Mouse (Mus musculus): ENCODE data around the gene Cygb. TPM values are rescaled to one million over a fixed set of nuclear protein-coding genes. Genes with fewer than 3 reads are reported as not detected.

The Cygb gene
- polyA plus RNA-seq, 1 experiment from 2014 or later = 20.8 TPM

DNA sequence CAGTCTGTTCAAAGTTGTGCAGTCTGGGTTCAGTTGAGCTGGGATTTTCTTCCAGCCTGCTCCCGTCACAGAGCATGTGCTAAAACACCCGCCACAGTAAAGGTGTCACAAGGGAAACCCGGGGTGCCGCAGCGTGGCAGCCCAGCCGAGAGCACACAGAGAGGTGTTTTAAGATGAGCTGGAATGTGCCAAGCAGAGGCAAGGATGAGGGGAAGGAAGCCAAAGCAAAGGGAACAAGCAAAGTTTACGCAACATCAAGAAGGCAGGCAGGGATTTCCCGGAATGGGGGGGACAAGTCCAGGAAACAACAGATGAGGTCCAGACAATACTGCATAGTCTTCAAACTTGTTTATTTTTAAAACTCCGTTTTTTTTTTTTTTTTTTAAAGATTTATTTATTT lies 12.5 kb upstream of the Cygb start:
- Histone ChIP-seq H3K4me2 (replicated peaks; ENCODE audit: low read depth, low read length) (no peak overlapping the region), H3K27ac (ENCODE audit: low read length) (no peak overlapping the region), H3K4me3 (ENCODE audit: low read depth, low read length) (no peak overlapping the region), H3K4me1 (ENCODE audit: control insufficient read depth, insufficient read depth, low read length) (peaks cover 18% of the 10 kb centered on the region; the same call in 1 of the 2 replicates), H3K27me3 (ENCODE audit: control insufficient read depth, insufficient read depth, low read length) (no peaks in the 10 kb centered on the region), H3K9me3 (ENCODE audit: control insufficient read depth, low read depth, low read length) (no peaks in the 10 kb centered on the region), H3K9ac (replicated peaks; ENCODE audit: low read depth, low read length) (no peak overlapping the region), H3K36me3 (ENCODE audit: control insufficient read depth, insufficient read depth, low read length) (no peaks in the 10 kb centered on the region)
- ATAC-seq (ENCODE audit: insufficient number of reproducible peaks, insufficient read depth, low FRiP score, low read depth) = no peak
- 69% methylated on average over 9 of the region's 9 CpGs for whole genome bisulfite sequencing

DNA sequence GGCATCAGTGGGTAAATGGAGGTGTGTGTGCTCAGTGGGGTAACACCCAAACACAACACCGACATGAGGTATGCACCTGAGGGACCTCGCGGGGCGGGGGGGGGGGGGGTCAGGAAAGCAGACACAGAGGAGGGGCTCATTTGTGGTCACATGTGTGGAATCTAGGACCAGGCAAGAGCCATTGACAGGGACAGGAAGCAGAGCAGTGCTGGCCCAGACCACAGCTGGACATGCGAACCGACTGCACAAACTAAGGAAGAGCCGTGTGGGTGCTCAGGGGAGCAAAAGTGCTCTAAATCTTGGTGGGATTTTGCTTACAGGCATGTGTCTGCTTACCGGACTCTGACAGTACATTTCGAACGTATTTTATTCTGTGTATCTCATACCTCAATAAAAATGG lies 11.2 kb upstream of the Cygb start:
- Histone ChIP-seq H3K4me3 (ENCODE audit: low read depth, low read length) (no peak overlapping the region), H3K4me2 (replicated peaks; ENCODE audit: low read depth, low read length) (no peak overlapping the region), H3K27ac (ENCODE audit: low read length) (no peak overlapping the region), H3K27me3 (ENCODE audit: control insufficient read depth, insufficient read depth, low read length) (no peaks in the 10 kb centered on the region), H3K36me3 (ENCODE audit: control insufficient read depth, insufficient read depth, low read length) (no peaks in the 10 kb centered on the region), H3K9ac (replicated peaks; ENCODE audit: low read depth, low read length) (no peak overlapping the region), H3K4me1 (ENCODE audit: control insufficient read depth, insufficient read depth, low read length) (peaks cover 24% of the 10 kb centered on the region; the same call in 1 of the 2 replicates), H3K9me3 (ENCODE audit: control insufficient read depth, low read depth, low read length) (no peaks in the 10 kb centered on the region)
- WGBS = 53% methylated on average over 10 of the region's 10 CpGs
- 0 out of 2 replicates have a peak, but pooled peaks have one; percentile 24 for ATAC-seq (ENCODE audit: insufficient number of reproducible peaks, insufficient read depth, low FRiP score, low read depth)

- ATAC-seq (ENCODE audit: insufficient number of reproducible peaks, insufficient read depth, low FRiP score, low read depth) = no peak
- 42% methylated on average over 8 of the region's 8 CpGs for WGBS
- H3K36me3 ChIP-seq (ENCODE audit: control insufficient read depth, insufficient read depth, low read length) = no peaks in the 10 kb centered on the region
- 0 out of 2 replicates have a peak overlapping the region, but pooled peaks have one; percentile 15 for H3K27ac ChIP-seq (ENCODE audit: low read length)
- H3K27me3 ChIP-seq (ENCODE audit: control insufficient read depth, insufficient read depth, low read length) = no peaks in the 10 kb centered on the region
- H3K9ac ChIP-seq (replicated peaks; ENCODE audit: low read depth, low read length) = no peak overlapping the region
- H3K9me3 ChIP-seq (ENCODE audit: control insufficient read depth, low read depth, low read length) = no peaks in the 10 kb centered on the region
- H3K4me2 ChIP-seq (replicated peaks; ENCODE audit: low read depth, low read length) = no peak overlapping the region
- no peak overlapping the region for H3K4me3 ChIP-seq (ENCODE audit: low read depth, low read length)
- H3K4me1 ChIP-seq (ENCODE audit: control insufficient read depth, insufficient read depth, low read length) = peaks cover 30% of the 10 kb centered on the region; the same call in 1 of the 2 replicates
These were observed 7.8 kb upstream of the Cygb start for GRCm38 (mm10) chr11:116661948-116662377.

GRCm38 (mm10) chr11:116661291-116661947 lies 7.3 kb upstream of the Cygb start:
- Histone ChIP-seq H3K27me3 (ENCODE audit: control insufficient read depth, insufficient read depth, low read length) (no peaks in the 10 kb centered on the region), H3K36me3 (ENCODE audit: control insufficient read depth, insufficient read depth, low read length) (no peaks in the 10 kb centered on the region), H3K4me1 (ENCODE audit: control insufficient read depth, insufficient read depth, low read length) (peaks cover 30% of the 10 kb centered on the region; the same call in 1 of the 2 replicates), H3K9me3 (ENCODE audit: control insufficient read depth, low read depth, low read length) (no peaks in the 10 kb centered on the region), H3K27ac (ENCODE audit: low read length) (0 out of 2 replicates have a peak overlapping the region, but pooled peaks have one; percentile 15), H3K9ac (replicated peaks; ENCODE audit: low read depth, low read length) (0 out of 2 replicates have a peak overlapping the region, but pooled peaks have one; percentile 3), H3K4me2 (replicated peaks; ENCODE audit: low read depth, low read length) (no peak overlapping the region), H3K4me3 (ENCODE audit: low read depth, low read length) (no peak overlapping the region)
- ATAC-seq (ENCODE audit: insufficient number of reproducible peaks, insufficient read depth, low FRiP score, low read depth) = no peak
- 36% methylated on average over 13 of the region's 13 CpGs for WGBS

GRCm38 (mm10) chr11:116660181-116660580 lies 6.1 kb upstream of the Cygb start:
- WGBS = 57% methylated on average over 9 of the region's 9 CpGs
- peaks cover 28% of the 10 kb centered on the region; the same call in 1 of the 2 replicates for H3K4me1 ChIP-seq (ENCODE audit: control insufficient read depth, insufficient read depth, low read length)
- H3K9me3 ChIP-seq (ENCODE audit: control insufficient read depth, low read depth, low read length) = no peaks in the 10 kb centered on the region

DNA sequence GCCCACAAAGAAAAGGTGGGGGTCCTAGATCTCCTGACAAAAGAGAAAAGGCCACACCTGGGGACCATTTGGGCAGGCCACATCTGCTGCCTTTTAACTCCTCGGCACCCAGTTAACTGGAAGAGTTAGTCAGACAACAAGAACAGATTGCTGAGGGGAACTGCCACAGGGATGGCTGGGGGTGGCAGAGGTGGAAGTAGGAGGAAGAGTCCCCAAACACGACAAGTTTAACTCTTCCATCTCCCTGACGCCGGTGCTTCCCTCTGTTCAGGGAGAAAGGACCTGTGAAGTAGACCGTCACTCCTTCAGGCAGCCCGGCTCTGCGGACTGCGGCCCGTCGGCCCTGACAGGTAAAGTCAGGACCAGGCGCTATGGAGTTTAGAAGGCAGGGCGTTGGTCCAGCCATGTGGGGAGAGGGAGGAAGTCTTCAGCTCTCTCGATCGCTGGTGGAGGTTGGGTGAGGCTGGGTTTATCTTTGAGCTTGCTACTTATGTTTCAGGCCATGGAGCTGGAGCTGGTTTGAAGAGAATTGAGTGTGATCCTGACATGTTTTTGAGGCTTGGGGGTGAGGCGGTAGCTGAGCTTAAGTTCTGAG lies 5.0 kb upstream of the Cygb start:
- H3K4me2 ChIP-seq (replicated peaks; ENCODE audit: low read depth, low read length) = no peak overlapping the region
- H3K27ac ChIP-seq (ENCODE audit: low read length) = no peak overlapping the region
- ATAC-seq (ENCODE audit: insufficient number of reproducible peaks, insufficient read depth, low FRiP score, low read depth) = no peak
- H3K9me3 ChIP-seq (ENCODE audit: control insufficient read depth, low read depth, low read length) = no peaks in the 10 kb centered on the region
- no peak overlapping the region for H3K9ac ChIP-seq (replicated peaks; ENCODE audit: low read depth, low read length)
- WGBS = 72% methylated on average over 15 of the region's 15 CpGs
- no peak overlapping the region for H3K4me3 ChIP-seq (ENCODE audit: low read depth, low read length)
- H3K27me3 ChIP-seq (ENCODE audit: control insufficient read depth, insufficient read depth, low read length) = no peaks in the 10 kb centered on the region
- H3K36me3 ChIP-seq (ENCODE audit: control insufficient read depth, insufficient read depth, low read length) = no peaks in the 10 kb centered on the region
- peaks cover 34% of the 10 kb centered on the region; the same call in 1 of the 2 replicates for H3K4me1 ChIP-seq (ENCODE audit: control insufficient read depth, insufficient read depth, low read length)

More at GRCm38 (mm10) chr11:116660181-116660580, 6.1 kb upstream of the Cygb start:
- Histone ChIP-seq H3K27ac (ENCODE audit: low read length) (no peak overlapping the region), H3K36me3 (ENCODE audit: control insufficient read depth, insufficient read depth, low read length) (no peaks in the 10 kb centered on the region), H3K4me3 (ENCODE audit: low read depth, low read length) (no peak overlapping the region), H3K4me2 (replicated peaks; ENCODE audit: low read depth, low read length) (no peak overlapping the region), H3K27me3 (ENCODE audit: control insufficient read depth, insufficient read depth, low read length) (no peaks in the 10 kb centered on the region), H3K9ac (replicated peaks; ENCODE audit: low read depth, low read length) (no peak overlapping the region)
- ATAC-seq (ENCODE audit: insufficient number of reproducible peaks, insufficient read depth, low FRiP score, low read depth) = no peak

GRCm38 (mm10) chr11:116658238-116658637 lies 4.1 kb upstream of the Cygb start:
- H3K4me2 ChIP-seq (replicated peaks; ENCODE audit: low read depth, low read length) = 0 out of 2 replicates have a peak overlapping the region, but pooled peaks have one; percentile 39
- no peaks in the 10 kb centered on the region for H3K9me3 ChIP-seq (ENCODE audit: control insufficient read depth, low read depth, low read length)
- H3K27me3 ChIP-seq (ENCODE audit: control insufficient read depth, insufficient read depth, low read length) = no peaks in the 10 kb centered on the region
- H3K36me3 ChIP-seq (ENCODE audit: control insufficient read depth, insufficient read depth, low read length) = no peaks in the 10 kb centered on the region
- WGBS = 65% methylated on average over 10 of the region's 10 CpGs
- H3K27ac ChIP-seq (ENCODE audit: low read length) = peak overlapping the region; percentile 76
- no peak for ATAC-seq (ENCODE audit: insufficient number of reproducible peaks, insufficient read depth, low FRiP score, low read depth)
- no peak overlapping the region for H3K4me3 ChIP-seq (ENCODE audit: low read depth, low read length)
- no peak overlapping the region for H3K9ac ChIP-seq (replicated peaks; ENCODE audit: low read depth, low read length)
- peaks cover 36% of the 10 kb centered on the region; the same call in 1 of the 2 replicates for H3K4me1 ChIP-seq (ENCODE audit: control insufficient read depth, insufficient read depth, low read length)

GRCm38 (mm10) chr11:116657311-116658223 lies 3.5 kb upstream of the Cygb start:
- H3K36me3 ChIP-seq (ENCODE audit: control insufficient read depth, insufficient read depth, low read length) = no peaks in the 10 kb centered on the region
- no peaks in the 10 kb centered on the region for H3K9me3 ChIP-seq (ENCODE audit: control insufficient read depth, low read depth, low read length)
- H3K4me1 ChIP-seq (ENCODE audit: control insufficient read depth, insufficient read depth, low read length) = peaks cover 32% of the 10 kb centered on the region; the same call in 1 of the 2 replicates
- WGBS = 14% methylated on average over 22 of the region's 22 CpGs
- no peaks in the 10 kb centered on the region for H3K27me3 ChIP-seq (ENCODE audit: control insufficient read depth, insufficient read depth, low read length)
- peak overlapping the region; percentile 39 for H3K4me2 ChIP-seq (replicated peaks; ENCODE audit: low read depth, low read length)
- no peak overlapping the region for H3K9ac ChIP-seq (replicated peaks; ENCODE audit: low read depth, low read length)
- peak; percentile 87 for ATAC-seq (ENCODE audit: insufficient number of reproducible peaks, insufficient read depth, low FRiP score, low read depth)
- peak overlapping the region; percentile 18 for H3K4me3 ChIP-seq (ENCODE audit: low read depth, low read length)
- H3K27ac ChIP-seq (ENCODE audit: low read length) = peak overlapping the region; percentile 76

Data from stomach, embryonic 14.5 days (tissue).